Mouse (Mus musculus) midbrain, embryonic 16.5 days (tissue): ENCODE data around the gene Tor3a. TPM values are rescaled to one million over a fixed set of nuclear protein-coding genes. Genes with fewer than 3 reads are reported as not detected.
A peak's percentile ranks its signal among the peaks of the same experiment; 100 is the strongest.

Source experiments
- ATAC-seq: fragments of 200-750 bp; cut with Nextera tagmentation; 2 replicates; pipeline ENCODE4 v1.8.0; 2017; ENCODE audit warnings: moderate TSS enrichment
- H3K27ac ChIP-seq: fragments of 300-500 bp; sonication (generic); 2 replicates; pipeline ENCODE4 v1.5.1; 2014; ENCODE audit warnings: mild to moderate bottlenecking, low read length, mixed read lengths
- H3K27me3 ChIP-seq: fragments of 300-500 bp; sonication (generic); 2 replicates; pipeline ENCODE4 v1.6.1; 2014; ENCODE audit warnings: low read depth, low read length, mixed read lengths; ENCODE audit not compliant: control insufficient read depth, insufficient read depth
- H3K36me3 ChIP-seq: fragments of 300-500 bp; sonication (generic); 2 replicates; pipeline ENCODE4 v1.6.1; 2014; ENCODE audit warnings: mild to moderate bottlenecking, low read length, moderate library complexity, mixed read lengths; ENCODE audit not compliant: control insufficient read depth, insufficient read depth
- H3K4me1 ChIP-seq: fragments of 300-500 bp; sonication (generic); 2 replicates; pipeline ENCODE4 v1.6.1; 2014; ENCODE audit warnings: mild to moderate bottlenecking, low read length, mixed read lengths; ENCODE audit not compliant: control insufficient read depth, insufficient read depth
- H3K4me2 ChIP-seq: fragments of 300-500 bp; sonication (generic); 2 replicates; pipeline ENCODE4 v1.6.1; 2014; ENCODE audit warnings: mild to moderate bottlenecking, low read length, mixed read lengths
- H3K4me3 ChIP-seq: fragments of 300-500 bp; sonication (generic); 2 replicates; pipeline ENCODE4 v1.5.1; 2014; ENCODE audit warnings: low read depth, mild to moderate bottlenecking, low read length, moderate library complexity, mixed read lengths
- H3K9ac ChIP-seq: fragments of 300-500 bp; sonication (generic); 2 replicates; pipeline ENCODE4 v1.6.1; 2014; ENCODE audit warnings: low read depth, low read length, mixed read lengths
- H3K9me3 ChIP-seq: fragments of 300-500 bp; sonication (generic); replicated peaks from 2 replicates; pipeline ENCODE4 v1.6.1; 2014; ENCODE audit warnings: mild to moderate bottlenecking, low read length, mixed read lengths; ENCODE audit not compliant: control insufficient read depth, poor library complexity, severe bottlenecking
- WGBS: fragments of 180-500 bp; shearing (Covaris S2); extraction: QIAGEN DNeasy Blood & Tissue Kit; methylation state at CpG from one replicate; pipeline ENCODE4 v1.1.7; 2014; 5-methylcytosine and 5-hydroxymethylcytosine counted together
- polyA plus RNA-seq: library from polyadenylated mRNA; unstranded; fragments of >200 nt; fragmentation: Nextera tagmentation; extraction: Ambion mirVana; gene quantifications from 2 replicates; pipeline ENCODE4 v1.2.1, GENCODE M21; 2015

The Tor3a gene
- polyA plus RNA-seq, 1 experiment from 2014 or later: 2.9 TPM

GRCm38 (mm10) chr1:156614710-156615109 is 59.4 kb downstream of the Tor3a start:
- H3K27me3 ChIP-seq: no peaks in the 10 kb centered on the region
- no peaks in the 10 kb centered on the region for H3K9me3 ChIP-seq
- H3K9ac ChIP-seq: no peak overlapping the region
- 76% methylated on average over 1 of the region's 1 CpGs for WGBS
- H3K27ac ChIP-seq: no peak overlapping the region
- H3K4me1 ChIP-seq: peaks cover 9% of the 10 kb centered on the region
- H3K4me2 ChIP-seq: no peak overlapping the region
- H3K36me3 ChIP-seq: no peaks in the 10 kb centered on the region
- no peak overlapping the region for H3K4me3 ChIP-seq
- ATAC-seq: no peak

DNA sequence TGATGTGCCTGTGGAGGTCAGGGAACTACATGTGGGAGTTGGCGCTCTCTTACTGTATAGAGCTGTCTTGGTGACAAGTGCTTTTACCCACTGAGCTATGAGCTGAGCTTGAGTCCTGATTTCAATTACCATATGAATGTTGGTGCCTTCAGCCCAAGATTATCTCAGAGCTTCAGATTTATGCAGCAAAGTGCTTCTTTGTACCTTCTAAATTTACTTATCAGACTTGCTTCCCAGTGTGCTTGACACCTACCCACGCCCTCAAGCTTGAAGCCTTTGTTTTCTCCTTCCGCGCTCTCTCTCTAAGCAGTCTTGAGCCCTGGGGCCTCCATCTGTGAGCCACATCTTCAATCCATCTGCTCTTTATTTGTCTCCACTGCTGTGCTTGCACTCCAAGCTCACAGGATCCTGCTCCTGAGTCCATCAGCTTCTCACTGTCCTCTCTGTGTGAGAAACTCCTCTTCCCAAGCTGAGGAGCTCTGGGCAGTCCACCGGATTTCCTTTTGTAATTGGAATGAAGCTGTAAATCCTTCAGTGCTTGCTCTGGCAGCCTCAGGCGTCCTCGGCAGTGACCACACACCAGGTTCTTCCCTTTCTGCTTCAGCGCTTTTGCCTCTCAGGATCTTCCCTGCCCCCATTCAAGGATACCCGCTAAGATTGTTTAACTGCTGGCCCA is 60.2 kb downstream of the Tor3a start:
- no peaks in the 10 kb centered on the region for H3K9me3 ChIP-seq
- ATAC-seq: peak; percentile 68
- H3K4me3 ChIP-seq: no peak overlapping the region
- H3K36me3 ChIP-seq: no peaks in the 10 kb centered on the region
- H3K27me3 ChIP-seq: no peaks in the 10 kb centered on the region
- no peak overlapping the region for H3K4me2 ChIP-seq
- peaks cover 13% of the 10 kb centered on the region for H3K4me1 ChIP-seq
- peak overlapping the region; percentile 67 for H3K27ac ChIP-seq
- 7% methylated on average over 9 of the region's 9 CpGs for WGBS
- no peak overlapping the region for H3K9ac ChIP-seq

- Histone ChIP-seq H3K27ac (no peak overlapping the region), H3K4me2 (no peak overlapping the region), H3K4me1 (peaks cover 10% of the 10 kb centered on the region), H3K36me3 (no peaks in the 10 kb centered on the region), H3K4me3 (no peak overlapping the region), H3K27me3 (no peaks in the 10 kb centered on the region), H3K9ac (no peak overlapping the region), H3K9me3 (no peaks in the 10 kb centered on the region)
- WGBS: 81% methylated on average over 1 of the region's 1 CpGs
- no peak for ATAC-seq
Observed at GRCm38 (mm10) chr1:156610257-156610656, 63.9 kb downstream of the Tor3a start.

GRCm38 (mm10) chr1:156608496-156608895 is 65.7 kb downstream of the Tor3a start:
- H3K4me3 ChIP-seq: no peak overlapping the region
- H3K36me3 ChIP-seq: no peaks in the 10 kb centered on the region
- H3K9ac ChIP-seq: no peak overlapping the region
- H3K4me1 ChIP-seq: peaks cover 4% of the 10 kb centered on the region; the same call in 1 of the 2 replicates
- H3K4me2 ChIP-seq: no peak overlapping the region
- no peaks in the 10 kb centered on the region for H3K27me3 ChIP-seq
- H3K9me3 ChIP-seq: no peaks in the 10 kb centered on the region
- no peak overlapping the region for H3K27ac ChIP-seq
- no peak for ATAC-seq
- 64% methylated on average over 2 of the region's 2 CpGs for WGBS

- no peak overlapping the region for H3K4me2 ChIP-seq
- H3K27ac ChIP-seq: no peak overlapping the region
- WGBS: 82% methylated on average over 2 of the region's 2 CpGs
- H3K27me3 ChIP-seq: no peaks in the 10 kb centered on the region
- no peak overlapping the region for H3K9ac ChIP-seq
- no peaks in the 10 kb centered on the region for H3K9me3 ChIP-seq
- no peak for ATAC-seq
- H3K4me3 ChIP-seq: no peak overlapping the region
- H3K4me1 ChIP-seq: peaks cover 4% of the 10 kb centered on the region; the same call in 1 of the 2 replicates
- no peaks in the 10 kb centered on the region for H3K36me3 ChIP-seq
Observed at GRCm38 (mm10) chr1:156605940-156606339, 68.2 kb downstream of the Tor3a start.

DNA sequence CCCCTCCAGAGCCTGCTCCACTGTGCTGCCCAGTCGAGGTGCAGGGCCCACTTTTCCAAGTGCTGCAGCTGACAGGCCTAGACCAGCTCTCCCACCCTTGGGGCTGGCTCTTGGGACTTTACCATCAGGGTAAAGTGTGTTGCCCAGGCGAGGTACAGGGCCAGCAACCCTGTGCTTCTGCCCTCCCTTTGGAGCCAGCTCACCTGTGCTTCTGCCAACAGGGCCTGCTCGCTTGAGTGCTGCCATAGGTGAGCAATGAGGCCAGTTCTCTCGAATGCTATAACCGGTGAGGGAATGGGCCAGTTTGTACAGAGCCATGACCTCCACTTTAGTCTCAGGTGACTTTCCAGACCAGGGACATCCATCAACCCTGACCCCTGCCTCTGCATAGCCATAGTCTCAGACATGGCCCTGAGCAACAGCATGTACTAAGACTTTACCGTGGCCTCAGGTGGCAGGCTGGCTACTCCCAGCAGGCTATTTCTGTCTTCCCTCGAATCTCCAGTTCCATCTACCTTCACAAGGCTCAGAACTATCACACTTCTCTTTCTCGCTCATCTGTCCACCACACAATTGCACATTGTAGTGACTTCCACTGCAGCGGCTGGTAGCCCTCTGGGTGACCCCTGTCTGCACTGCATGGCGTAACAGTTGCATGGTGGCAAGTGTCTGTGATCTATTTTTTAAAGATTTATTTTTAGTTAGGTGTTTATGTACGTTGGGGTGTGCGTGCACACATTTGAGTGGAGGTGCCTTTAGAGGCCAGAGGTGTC is 68.9 kb downstream of the Tor3a start:
- Histone ChIP-seq H3K4me3 (no peak overlapping the region), H3K27ac (no peak overlapping the region), H3K36me3 (no peaks in the 10 kb centered on the region), H3K27me3 (no peaks in the 10 kb centered on the region), H3K4me2 (no peak overlapping the region), H3K9me3 (no peaks in the 10 kb centered on the region), H3K4me1 (peaks cover 4% of the 10 kb centered on the region; the same call in 1 of the 2 replicates), H3K9ac (no peak overlapping the region)
- ATAC-seq: no peak
- 89% methylated on average over 12 of the region's 12 CpGs for WGBS

Other genes with a start within 250 kb of the Tor3a start
- 9.9 and 10.1 TPM in 2 replicates for gene Soat1, start 200.0 kb downstream of the Tor3a start, polyA plus RNA-seq
- 0.48 and 0.75 TPM in 2 replicates for gene Gm10031, start 150.3 kb downstream of the Tor3a start, polyA plus RNA-seq
- gene Abl2, start 115.6 kb downstream of the Tor3a start, polyA plus RNA-seq: 6.7 and 7.0 TPM in 2 replicates
- gene Fam20b, start 44.7 kb upstream of the Tor3a start, polyA plus RNA-seq: 34.4 and 34.5 TPM in 2 replicates
- 0.44 and 0.86 TPM in 2 replicates for gene Angptl1, start 164.2 kb upstream of the Tor3a start, polyA plus RNA-seq